Mouse (Mus musculus): ENCODE results near the gene Spock2.
A peak's percentile ranks its signal among the peaks of the same experiment; 100 is the strongest.
"Not testable (repeated sequence)": the region's sequence is repeated elsewhere in the genome, so short reads cannot be mapped to it uniquely, and the experiment has no call there.

Gene Spock2

GRCm38 (mm10) chr10:60147510-60148047 lies 41.6 kb downstream of the Spock2 start:
- not testable (repeated sequence) for ATAC-seq (ENCODE audit: low TSS enrichment)

- ATAC-seq (ENCODE audit: low TSS enrichment) = peak; percentile 83
These were observed 42.1 kb downstream of the Spock2 start for GRCm38 (mm10) chr10:60148087-60148486.

GRCm38 (mm10) chr10:60151107-60151663 lies 45.2 kb downstream of the Spock2 start:
- ATAC-seq (ENCODE audit: low TSS enrichment) = no peak

GRCm38 (mm10) chr10:60156016-60156415 lies 50.0 kb downstream of the Spock2 start:
- no peak for ATAC-seq (ENCODE audit: low TSS enrichment)

GRCm38 (mm10) chr10:60158144-60158543 lies 52.1 kb downstream of the Spock2 start:
- ATAC-seq (ENCODE audit: low TSS enrichment) = no peak

- ATAC-seq (ENCODE audit: low TSS enrichment) = not testable (repeated sequence)
These were observed 55.4 kb downstream of the Spock2 start for GRCm38 (mm10) chr10:60161397-60161796.

GRCm38 (mm10) chr10:60162184-60162972 lies 56.4 kb downstream of the Spock2 start:
- ATAC-seq (ENCODE audit: low TSS enrichment) = not testable (repeated sequence)

- ATAC-seq (ENCODE audit: low TSS enrichment) = no peak
These were observed 56.9 kb downstream of the Spock2 start for GRCm38 (mm10) chr10:60162973-60163255.

GRCm38 (mm10) chr10:60164869-60165268 lies 58.9 kb downstream of the Spock2 start:
- no peak for ATAC-seq (ENCODE audit: low TSS enrichment)

- ATAC-seq (ENCODE audit: low TSS enrichment) = no peak
These were observed 60.0 kb downstream of the Spock2 start for GRCm38 (mm10) chr10:60166068-60166467.

GRCm38 (mm10) chr10:60168306-60168705 lies 62.3 kb downstream of the Spock2 start:
- no peak for ATAC-seq (ENCODE audit: low TSS enrichment)

- no peak for ATAC-seq (ENCODE audit: low TSS enrichment)
These were observed 62.9 kb downstream of the Spock2 start for GRCm38 (mm10) chr10:60168960-60169359.

- ATAC-seq (ENCODE audit: low TSS enrichment) = no peak
These were observed 64.5 kb downstream of the Spock2 start for GRCm38 (mm10) chr10:60170326-60171089.

- no peak for ATAC-seq (ENCODE audit: low TSS enrichment)
These were observed 65.3 kb downstream of the Spock2 start for GRCm38 (mm10) chr10:60171368-60171767.

GRCm38 (mm10) chr10:60172306-60172705 lies 66.3 kb downstream of the Spock2 start:
- no peak for ATAC-seq (ENCODE audit: low TSS enrichment)

- ATAC-seq (ENCODE audit: low TSS enrichment) = peak; percentile 97
These were observed 67.0 kb downstream of the Spock2 start for GRCm38 (mm10) chr10:60173035-60173434.

GRCm38 (mm10) chr10:60174506-60174905 lies 68.5 kb downstream of the Spock2 start:
- no peak for ATAC-seq (ENCODE audit: low TSS enrichment)

GRCm38 (mm10) chr10:60175306-60175705 lies 69.3 kb downstream of the Spock2 start:
- not testable (repeated sequence) for ATAC-seq (ENCODE audit: low TSS enrichment)
